Mouse (Mus musculus) heart, adult 11 months (tissue): ENCODE measurements around the gene Mecr.

Experiments used
- DNase-seq: peaks from one replicate; pipeline ENCODE4 v3.0.0; 2022

Gene Mecr

DNA sequence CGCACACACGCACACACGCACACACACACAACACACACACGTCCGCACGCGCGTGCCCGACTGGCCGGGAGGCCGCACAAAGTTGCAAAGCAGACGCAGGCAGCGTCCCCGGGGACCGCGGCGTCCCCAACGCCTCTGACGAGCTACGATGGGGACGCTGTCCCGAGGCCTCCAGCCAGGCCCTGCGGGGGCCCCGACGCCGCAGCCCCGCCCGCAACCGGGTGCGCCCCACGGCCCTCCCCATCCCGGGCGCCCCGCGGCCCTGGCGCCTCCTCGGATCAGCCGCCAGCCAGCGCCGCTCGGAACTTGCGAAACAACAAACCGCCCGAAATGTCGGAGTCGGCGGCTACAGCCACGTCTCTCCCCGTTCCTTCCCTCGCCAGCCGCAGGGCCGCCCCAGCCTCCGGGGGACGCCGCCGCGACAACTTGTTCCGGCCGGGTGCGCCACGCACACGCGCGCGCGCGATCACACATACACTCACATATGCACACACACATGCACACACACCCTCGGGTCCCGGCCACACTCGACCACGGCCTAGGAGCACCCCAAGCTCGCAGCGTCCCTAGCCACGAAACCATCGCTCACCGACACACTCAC, 6.3 kb upstream of the Mecr start:
- DNase-seq = peak; percentile 92

DNA sequence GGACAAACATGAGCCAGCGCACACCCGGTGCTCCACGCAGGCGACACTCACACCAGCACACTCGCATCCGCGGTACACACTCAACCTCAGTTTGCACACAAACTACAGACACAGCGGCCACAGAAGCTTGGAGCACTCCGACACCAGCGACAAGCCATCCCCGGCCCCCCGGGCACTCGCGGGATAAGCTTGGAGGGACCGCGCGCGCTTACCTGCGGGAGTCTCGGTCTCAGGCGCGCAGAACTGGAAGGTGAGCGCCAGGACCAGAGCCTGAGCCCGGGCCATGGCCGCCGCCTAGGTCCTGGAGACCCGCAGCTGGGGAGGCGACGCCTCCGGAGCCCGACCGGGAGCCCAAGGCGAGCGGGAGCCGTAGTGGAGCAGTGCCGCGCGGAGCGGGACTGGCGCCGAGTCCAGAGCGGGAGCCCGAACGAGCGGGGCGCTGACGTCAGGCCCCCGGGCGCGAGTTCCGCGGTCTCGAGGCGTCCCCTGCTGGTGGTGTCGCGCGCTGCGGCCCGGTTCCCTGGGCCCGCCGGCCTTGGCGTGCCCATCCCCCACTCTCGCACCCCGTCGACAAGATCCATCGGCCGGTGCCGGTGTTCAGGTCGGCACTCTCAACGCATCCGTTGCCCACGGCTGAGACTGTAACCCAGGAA, 5.3 kb upstream of the Mecr start, which contains the start of gene Ptpru:
Ptpru (minus strand) TSS at position 417 of the 653 bp plus-strand sequence.
- DNase-seq = peak; percentile 99

DNA sequence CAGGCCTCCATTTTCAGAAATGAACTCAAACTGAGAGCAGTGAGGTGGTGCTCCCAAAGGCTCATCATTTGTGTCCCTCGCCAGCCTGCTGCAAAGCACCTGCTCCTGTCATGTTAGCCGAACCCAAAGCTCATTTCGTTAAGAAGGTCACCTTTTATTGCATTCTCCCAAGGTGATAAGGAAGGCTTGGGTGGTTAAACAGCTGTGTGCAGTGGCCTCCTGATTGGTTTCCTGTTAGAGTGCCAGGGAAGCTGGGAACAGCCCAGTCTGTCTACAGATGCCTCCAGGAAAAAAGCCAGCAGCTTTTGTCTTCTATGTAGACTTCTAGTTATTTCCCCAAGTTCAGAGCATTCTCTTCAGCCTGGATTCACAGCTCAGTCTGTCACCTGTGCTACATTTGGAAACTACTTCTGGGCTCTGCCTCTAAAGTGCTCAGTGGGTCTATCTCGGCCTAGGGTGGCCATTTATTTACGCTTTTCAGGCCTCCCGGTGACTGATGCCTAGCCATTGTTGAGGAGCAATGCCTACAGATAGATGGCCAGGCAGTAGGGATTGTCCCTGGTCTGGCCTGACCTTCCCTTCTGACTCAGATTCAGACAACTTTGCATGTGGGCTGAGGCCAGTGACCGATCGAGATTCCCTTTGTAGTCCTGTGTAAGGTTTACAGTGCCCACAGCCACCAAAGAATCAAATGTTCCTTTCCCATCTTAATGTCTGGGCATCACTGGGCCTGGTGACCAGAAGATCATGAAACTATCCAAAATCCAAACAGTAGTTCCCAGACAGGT, 2.9 kb downstream of the Mecr start:
- no peak for DNase-seq

DNA sequence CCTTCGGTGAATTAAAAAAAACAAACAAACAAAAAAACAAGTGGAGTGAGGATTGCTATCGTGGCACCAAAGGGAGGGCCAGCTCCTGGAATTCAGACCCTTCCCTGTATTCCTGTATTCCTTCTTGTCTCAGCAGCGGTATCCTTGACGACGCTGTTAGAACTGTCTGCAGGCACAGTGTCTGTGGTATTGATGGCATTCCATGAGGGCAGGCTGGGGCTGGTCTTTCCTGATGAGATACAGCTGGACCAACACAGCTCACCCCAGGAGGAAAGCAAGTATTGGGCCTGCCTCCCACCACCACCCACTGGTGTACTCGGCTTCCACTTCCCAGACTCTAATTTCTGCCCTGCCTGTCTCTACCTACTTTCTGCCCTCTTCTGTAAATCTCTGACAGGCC, 4.8 kb downstream of the Mecr start:
- no peak for DNase-seq

DNA sequence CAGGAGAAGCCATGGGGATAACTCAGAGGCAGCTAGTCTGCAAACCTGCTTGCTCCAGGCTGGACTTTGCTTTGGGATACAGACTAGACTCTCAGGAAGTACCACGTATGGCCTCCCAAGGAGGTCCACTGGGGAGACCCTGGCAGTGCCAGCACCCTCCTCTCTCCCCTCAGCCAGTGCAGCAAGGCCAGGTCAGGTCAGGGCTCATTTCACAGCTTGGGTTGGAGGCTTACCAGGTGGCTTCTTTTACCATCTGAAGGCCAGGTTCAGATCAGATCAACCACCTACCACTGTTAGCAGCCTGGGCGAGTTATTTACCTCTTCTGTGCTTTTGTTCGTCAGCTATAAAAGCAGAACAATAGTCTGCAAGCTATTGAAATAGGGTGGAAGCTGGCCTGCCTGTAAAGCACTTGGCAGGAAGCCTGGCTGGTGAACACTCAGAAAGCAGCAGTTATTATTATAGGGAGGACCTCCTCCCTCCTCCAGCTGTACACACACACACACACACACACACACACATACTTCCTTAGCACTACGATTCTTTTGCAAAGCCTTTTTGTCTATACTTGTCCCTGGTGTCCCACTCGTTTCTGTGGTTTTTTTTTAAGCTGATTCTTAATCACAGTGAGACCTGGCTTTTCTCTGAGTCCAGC, 6.8 kb downstream of the Mecr start:
- DNase-seq = peak; percentile 98

DNA sequence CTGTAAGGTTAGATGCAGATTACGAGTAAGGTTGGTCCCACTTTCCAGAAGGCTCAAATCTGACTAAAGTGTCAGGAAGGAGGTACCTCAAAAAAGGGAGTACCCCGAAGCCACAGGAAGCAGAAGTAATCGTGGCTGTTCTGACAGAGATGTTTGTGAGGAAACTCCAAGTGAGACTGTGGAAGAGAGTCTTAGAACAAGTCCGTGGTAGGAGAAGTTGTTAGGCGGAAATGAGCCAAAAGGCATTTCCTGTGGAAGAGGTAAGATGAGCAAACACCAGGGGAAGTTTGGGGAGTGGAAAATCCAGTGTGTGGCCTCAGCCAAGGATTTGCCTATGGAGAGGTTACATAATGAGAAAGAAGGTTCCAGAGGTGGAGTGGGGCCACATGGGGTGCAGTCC, 11.7 kb downstream of the Mecr start:
- peak; percentile 93 for DNase-seq

DNA sequence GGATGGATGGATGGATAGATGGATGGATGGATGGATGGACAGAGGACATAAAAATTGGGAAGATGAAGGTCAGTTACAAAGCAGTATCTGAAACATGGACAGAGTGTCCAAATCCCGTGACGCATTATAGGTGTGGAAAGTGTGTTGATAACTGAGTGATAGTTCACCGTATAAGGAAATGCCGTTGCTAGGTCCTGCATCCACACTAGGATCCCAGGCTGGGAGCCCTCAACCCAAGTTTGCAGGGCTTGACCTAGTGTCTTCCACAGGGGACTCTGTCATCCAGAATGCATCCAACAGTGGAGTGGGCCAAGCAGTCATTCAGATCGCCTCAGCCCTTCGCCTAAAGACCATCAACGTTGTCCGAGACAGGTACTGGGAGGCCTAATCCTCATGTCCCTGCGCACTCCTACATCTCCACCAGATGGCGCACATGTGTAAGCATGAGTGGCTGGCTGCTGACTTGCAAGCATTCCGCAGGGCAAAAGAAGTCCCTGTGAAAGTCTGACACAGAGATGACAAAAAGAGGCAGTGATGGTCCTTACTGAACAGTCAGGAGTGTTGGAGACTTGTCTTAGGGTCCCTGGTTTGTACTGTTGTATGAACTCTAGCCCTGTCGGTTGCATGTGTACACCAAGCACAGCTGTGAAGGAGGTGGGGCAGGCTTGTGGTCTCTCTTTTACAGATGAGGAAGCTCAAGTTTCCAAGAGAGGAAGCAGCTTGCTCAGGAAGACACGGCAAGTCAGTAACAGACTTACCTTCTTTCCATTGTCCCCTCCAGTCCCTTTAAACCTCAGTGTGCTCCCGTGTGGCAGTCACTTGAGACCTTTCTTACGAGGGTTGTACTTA, 17.4 kb downstream of the Mecr start:
- DNase-seq = peak; percentile 97

DNA sequence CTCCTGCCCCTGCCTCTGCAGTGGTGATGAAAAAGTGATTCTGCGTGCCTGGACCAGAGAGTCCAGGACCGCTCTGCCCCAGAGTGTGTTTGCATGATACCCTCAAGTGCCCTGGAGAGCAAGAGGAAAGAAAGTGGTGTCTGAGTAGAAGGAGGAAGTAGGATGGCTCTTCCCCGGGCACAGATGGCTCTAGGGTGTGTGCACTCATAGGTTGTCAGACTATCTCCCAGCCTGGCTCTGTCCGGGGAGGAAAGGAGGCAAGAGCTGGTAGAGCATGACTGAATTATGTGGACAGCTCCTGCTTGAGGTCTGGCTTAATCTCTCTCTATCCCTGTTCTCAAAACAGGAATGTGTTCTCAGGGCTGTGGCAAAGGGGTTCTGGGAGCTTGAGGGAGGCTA, 18.1 kb downstream of the Mecr start:
- peak; percentile 93 for DNase-seq

DNA sequence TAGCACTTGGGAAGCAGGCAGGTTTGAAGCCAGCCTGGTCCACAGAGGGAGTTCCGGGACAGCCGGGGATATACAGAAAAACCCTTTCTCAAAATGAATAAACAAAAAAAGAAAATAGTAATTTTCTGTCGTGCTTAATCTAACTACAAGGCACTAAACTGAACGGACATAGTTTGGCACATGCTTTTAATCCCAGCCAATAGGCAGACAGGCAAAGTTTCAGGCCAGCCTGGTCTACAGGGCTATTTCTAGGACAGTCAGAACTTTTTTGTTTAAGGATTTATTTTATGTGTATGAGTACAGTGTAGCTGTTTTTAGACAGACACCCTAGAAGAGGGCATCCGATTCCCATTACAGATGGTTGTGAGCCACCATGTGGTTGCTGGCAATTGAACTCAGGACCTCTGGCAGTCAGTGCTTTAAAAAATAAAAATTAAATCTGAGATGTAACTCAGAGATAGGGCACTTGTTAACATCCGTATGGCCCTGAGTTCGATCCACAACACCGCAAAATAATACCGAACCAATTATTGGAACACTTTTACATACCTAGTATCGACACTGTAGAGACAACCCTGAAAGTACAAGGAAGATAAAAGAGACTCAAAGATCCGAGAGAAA, 29.5 kb downstream of the Mecr start:
- peak; percentile 92 for DNase-seq

DNA sequence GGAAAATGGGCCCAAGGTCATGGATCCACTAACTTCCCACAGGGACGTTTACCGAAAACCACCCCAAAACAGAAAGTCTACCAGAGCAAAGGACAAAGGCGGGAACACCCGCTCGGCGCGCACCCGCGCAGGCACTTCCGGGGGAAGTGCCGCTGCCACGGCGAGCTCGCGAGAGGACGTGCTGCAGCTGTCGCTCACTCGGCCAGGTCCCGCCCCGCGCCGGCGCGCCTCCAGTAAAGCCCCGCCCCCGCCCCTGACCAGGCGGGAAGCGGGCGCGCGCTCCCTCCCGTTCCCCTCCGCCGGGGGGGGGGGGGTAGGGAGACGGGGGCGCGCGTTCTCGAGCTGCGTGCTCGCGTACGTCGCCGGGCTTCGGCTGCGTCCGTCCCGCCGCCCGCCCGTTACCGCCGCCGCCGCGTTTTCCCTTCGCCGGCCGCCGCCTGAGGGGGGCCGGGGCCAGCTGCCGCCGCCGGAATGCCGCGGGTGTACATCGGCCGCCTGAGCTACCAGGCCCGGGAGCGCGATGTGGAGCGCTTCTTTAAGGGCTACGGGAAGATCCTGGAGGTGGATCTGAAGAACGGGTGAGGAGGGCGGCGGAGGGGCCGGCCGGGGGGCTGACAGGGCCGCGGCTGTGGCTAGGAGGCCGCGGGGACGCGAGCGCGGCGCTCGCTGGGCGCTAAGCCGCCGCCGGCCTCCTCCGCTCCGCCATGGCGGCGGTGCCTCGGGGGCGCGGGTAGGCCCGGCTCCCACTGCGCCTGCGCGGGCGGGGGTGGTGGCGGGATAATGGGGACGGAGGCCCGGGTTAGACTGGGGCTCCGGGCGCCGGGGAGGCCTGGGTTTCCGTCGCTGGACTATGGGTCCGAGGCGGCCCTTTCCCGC, 30.3 kb downstream of the Mecr start, which contains the start of gene Srsf4:
Srsf4 (plus strand) TSS at position 325 of the 876 bp plus-strand sequence.
- peak; percentile 99 for DNase-seq

DNA sequence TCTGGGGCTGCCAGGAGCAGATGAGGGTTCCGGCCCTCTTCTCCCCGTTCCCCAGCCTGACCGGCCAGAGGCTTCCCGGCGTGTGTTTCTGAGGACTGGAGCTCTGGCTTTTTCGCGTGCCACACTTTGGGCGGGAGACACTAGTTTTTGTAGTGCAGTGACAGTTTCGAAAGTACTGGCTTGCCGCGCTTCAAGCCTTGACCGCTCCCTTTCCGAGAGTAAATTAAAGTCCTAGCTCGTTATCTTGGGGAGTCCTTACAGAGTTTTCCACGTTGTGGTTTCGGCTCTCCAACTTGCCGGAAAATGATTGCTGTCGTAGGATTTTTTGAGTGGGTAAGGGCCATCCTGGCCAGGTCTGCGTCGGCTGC, 30.9 kb downstream of the Mecr start:
- no peak for DNase-seq

DNA sequence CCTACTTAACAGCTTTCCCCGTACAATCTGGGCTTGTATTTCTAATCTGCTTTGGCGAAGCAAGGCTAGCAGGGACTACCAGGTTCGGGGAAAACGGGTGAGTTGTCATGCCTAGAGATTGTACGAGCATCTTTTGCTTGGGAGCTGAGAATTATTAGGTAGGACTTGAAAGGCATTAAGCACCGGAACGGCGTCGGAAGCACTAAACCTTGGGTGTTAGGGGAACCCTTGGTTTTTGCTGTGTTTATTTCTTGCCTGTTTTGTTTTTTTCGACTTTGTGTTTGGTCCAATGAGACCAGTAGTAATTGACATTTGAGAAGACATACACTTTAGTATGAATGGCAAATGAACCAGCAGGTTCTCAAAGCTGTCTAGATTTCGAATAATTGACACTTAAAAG, 31.3 kb downstream of the Mecr start:
- no peak for DNase-seq

DNA sequence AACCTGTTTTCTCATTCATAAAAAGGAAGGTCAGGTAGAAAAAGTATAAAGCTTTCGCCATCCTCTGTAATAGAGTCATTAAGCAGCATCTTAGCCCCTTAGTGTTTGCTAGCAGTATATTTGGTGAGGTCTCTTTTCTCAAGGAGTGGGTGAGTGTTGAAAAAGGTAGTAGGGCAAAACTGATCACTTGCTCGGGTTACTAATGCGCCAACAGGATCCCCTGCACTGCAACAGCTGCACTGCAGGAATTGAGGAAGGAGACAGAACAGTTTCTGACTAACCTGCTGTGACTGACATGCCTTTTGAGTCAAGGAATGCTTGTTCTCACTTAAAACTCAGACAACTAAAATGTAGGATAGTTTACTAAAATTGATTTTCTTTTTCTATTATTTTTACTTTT, 32.0 kb downstream of the Mecr start:
- DNase-seq = no peak

DNA sequence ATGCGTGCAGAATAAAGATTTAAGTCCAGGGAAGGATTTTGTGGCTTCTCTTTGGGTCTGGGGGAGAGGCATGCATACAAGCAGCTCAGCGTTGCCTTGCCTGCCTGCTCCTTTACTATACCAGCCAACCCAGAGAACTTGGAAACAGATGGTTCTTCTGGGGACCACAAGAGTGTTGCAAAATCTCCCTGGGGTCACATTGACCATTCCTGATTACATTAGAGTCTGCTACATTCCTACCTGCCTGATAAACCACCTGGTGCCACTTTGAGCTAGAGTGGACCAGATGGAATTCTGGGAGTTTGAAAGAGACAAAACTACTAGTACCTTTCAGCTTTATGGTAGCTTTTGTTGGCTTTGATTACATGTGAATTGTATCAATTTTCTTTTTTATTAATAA, 33.6 kb downstream of the Mecr start:
- no peak for DNase-seq

DNA sequence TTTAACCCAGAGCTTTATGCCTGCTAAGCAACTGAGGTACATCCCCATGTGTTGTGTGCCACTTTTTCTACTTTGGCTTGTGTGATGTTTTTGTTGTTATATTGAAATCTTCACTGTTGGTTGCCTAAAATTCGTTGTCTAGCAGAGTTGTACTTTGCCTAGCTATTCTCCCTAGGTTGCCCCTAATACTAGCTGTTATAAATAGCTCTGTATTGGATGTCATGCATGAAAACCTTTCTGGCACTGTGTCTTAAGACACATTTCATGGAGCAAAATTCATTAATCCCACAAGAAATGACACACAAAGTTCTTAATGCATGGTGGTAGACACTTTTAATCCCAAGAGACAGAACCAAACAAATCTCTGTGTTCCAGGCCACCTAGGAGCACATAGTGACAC, 36.4 kb downstream of the Mecr start:
- DNase-seq = no peak

DNA sequence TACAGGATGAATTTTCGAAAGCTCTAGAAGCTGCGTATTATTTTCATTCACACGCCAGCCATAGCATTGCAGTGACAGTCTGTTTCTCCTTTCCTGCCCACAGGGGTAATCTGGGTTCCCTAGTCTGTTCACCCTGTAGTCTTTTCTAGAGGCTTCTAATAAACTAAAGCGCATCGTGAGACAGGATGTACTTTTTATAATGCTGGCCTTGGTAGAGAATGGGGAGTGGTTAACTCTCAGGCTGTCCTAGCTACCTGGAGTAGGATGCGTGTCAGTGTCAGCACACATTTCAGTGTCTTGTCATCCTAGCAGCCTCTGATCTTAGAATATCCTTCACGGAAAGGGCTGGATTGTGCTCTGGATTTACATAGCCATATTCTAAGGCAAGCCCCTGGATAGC, 38.0 kb downstream of the Mecr start:
- no peak for DNase-seq

DNA sequence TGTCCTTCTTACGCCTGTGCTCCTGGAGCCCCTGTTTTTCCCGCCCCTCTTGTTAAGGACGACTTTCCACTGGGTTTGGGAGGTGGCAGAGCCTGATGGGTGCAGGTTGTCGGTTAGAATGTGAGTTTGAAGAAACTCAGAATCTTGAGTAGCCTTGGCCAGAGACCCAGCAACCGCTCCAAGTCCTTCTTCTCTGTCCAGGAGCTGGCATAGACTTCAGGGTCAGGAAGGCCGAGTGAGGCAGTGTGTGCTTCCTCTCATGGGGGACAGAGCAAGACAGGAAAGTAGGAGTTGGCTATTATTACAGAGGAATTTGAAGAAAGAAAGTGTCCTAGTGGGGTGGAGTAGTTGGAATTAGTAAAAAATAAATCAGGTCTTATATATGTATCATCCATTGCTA, 40.3 kb downstream of the Mecr start:
- no peak for DNase-seq

DNA sequence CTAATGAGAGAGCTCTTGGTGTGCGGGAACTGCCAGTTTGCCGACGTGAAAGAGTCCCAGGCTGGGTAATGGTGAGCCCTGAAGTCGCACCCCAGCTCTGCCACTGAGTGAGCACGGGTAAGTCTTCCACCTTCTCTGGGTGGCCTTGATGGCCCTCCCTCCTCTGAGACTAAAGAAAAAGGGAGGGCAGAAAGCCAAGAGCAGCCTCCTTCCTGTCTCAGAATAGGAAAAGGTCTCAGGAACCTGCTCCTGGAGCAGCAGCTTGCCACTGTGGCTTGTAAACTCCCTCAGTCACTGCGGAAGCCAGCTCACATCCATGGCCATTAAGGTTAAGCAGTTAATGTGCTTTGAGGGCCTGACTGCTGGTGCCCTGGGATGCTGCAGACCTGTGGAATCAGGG, 42.1 kb downstream of the Mecr start:
- peak; percentile 94 for DNase-seq

DNA sequence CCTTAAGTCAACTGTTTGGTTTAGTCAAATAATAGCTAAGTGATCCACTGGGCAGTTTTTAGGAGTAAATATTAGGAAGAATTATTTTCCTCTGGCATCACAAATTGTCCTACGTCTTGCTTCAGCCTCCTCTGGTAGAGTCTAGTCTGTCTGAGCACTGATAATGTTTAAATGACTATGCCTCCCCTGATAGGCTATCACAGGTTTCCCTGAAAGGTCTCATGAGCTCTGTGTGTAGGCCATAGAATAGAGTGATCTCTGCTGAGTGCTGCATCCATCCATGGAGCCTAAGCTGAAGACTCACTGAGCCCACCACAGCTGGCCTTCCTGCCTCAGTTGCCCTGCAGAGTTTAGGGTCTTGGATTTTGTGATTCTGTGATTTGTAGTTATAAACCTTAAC, 45.3 kb downstream of the Mecr start:
- DNase-seq = no peak

DNA sequence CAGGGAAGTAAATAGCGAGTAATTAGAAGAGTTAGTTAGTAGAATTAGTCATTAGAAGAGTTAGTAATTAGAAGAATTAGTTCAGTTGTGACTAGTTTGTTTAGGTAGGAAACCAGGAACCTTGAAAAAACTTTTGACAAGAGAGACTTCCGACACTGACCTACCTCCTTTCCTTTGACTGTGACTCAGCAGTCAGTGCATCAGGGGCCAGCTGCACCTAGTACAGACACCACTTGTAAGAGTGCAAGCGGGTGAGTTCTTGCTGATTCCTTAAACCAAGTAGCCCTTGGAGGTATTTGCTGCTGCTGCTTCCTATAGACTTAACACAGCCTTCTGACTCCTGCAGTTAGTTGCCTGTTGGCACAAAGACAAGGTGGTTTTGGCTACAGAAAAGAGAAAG, 47.4 kb downstream of the Mecr start:
- peak; percentile 42 for DNase-seq

DNA sequence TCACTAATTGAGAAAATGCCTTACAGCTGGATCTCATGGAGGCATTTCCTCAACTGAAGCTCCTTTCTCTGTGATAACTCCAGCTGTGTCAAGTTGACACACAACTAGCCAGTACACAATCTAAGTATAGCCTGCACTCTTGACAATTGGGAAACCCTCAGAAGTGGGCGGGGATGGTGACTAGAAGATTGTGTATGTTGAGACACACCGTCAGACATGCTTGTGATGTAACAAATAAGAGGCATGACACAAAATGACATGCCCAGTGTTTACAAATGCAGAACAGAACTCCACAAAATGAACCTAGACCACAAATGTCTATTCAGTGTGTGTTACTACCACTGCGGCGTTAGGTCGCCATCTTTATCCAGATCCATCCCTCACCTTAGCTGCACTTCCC, 53.8 kb downstream of the Mecr start:
- no peak for DNase-seq
